Mouse (Mus musculus): ENCODE measurements around the gene Rgs7. TPM values are rescaled to one million over a fixed set of nuclear protein-coding genes. Genes with fewer than 3 reads are reported as not detected.

The Rgs7 gene
- total RNA-seq, 2 experiments from 2014 or later: 0.31 to 0.45 TPM

DNA sequence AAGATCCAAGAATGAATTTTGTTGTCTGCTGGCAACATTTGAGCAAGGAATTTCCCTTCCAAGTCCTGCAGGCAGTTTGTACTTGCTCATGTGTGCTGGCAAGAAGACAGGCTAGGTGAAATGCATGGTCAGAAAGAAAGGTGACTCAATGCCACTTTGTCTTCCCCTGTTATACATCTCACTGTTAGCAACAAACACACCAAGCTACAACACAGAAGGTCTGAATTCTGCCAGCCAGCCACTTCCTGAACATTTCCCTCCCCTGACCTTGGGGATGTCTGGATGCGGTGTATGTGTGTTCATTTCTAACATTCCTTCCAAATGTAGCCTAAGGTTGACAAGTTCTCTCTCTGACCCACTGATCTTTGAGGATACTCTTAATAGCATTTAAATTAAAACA, 191.4 kb downstream of the Rgs7 start:
- DNase-seq: no peak

GRCm38 (mm10) chr1:175300404-175300803, 191.9 kb downstream of the Rgs7 start:
- no peak for DNase-seq

DNA sequence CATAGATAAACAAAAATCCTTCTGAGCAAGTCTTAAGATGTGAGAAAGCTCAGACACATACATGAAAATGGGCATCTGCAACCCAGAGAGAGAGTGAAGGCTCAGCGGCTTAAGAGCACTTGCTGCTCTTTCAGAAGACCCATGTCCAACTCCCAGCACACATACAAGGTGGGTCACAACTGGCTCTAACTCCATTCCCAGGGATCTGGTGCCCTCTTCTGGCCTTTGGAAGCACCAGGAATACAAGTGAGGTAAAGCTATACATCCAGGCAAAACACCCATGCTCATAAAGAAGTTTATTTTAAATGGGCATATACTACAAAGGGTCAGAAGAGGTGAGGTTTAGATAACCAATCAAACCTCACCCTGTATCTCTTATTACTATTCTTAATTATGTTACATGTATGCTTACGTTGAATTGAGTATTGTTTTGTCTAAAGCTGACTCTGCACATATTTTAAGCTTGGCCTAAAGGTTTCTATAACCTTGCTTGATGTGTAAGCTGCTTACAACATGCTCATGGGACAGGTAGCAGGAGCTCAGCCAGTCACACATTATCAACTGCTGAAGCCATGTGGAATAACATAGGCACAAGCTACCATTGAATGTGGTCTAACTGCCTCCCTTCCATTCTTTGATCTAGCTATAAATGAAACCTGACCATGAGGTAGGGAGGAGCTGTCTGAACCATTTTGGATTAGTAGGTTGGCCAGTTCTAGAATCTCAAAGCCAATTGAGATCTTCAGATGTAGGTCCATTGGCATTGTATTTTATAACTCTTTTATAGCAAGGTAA, 192.5 kb downstream of the Rgs7 start:
- DNase-seq: no peak

- DNase-seq: no peak
Measured at GRCm38 (mm10) chr1:175296906-175297305, 195.4 kb downstream of the Rgs7 start.

GRCm38 (mm10) chr1:175290072-175290471, 202.2 kb downstream of the Rgs7 start:
- DNase-seq: no peak

DNA sequence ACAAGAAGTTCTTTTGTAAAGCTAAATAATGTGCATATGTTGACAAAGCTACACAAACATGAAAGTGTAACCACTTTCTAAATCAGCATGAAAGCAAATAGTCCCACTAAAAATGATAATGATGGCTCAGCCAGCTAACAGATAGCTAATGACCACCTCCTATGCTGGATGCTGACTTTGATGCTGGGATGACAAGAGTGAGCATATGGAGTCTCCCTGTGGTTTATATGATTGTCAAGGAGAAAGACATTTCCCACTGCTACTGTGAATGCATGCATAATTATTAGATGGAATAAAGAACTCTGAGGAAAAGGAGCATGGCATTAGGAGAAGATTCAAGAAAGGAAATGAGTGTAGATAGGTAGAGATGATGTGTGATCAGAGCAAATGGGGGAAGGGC, 230.0 kb downstream of the Rgs7 start:
- no peak for DNase-seq

- no peak for DNase-seq
Measured at GRCm38 (mm10) chr1:175259374-175259773, 232.9 kb downstream of the Rgs7 start.

GRCm38 (mm10) chr1:175255224-175255623, 237.1 kb downstream of the Rgs7 start:
- DNase-seq: no peak

DNA sequence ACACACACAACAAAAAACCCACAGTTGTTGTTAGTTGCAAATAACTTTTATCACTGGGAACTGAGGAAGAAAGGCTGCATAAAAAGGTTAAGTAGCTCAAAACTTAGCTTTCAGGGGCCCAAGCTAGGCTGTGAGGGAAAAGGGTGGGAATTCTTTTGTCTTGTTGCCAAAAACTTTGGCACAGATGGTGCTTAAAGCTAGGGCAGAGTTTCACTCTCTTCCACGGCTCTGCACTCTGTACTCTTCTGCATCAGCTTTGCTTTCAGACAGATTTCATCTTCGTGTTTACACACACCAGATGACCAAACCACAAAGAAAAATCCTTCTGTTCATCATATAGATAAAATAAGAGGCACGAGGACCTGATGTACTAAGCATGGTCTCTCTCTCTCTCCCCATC, 237.6 kb downstream of the Rgs7 start:
- no peak for DNase-seq

- DNase-seq: no peak
Measured at GRCm38 (mm10) chr1:175242135-175242534, 250.2 kb downstream of the Rgs7 start.

DNA sequence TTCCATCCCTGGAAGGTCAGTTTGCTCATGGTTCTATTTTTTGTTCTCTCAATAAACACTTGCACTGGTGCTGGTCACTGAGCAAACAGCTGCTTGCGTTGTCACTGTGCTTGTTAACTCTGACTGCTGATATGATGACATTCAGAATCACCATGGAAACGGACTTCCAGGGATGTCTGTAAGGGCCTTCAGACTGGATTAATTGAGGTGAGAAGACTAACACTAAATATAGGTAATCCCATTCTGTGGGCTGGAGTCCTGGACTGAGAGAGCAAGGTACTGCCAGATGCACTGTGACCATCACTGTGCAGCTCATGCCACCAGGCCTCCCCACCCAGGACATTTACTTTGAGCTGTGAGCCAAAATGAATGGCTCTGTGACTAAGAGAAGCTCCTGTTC, 252.2 kb downstream of the Rgs7 start:
- no peak for DNase-seq

- no peak for DNase-seq
Measured at GRCm38 (mm10) chr1:175221593-175222500, 270.5 kb downstream of the Rgs7 start.

DNA sequence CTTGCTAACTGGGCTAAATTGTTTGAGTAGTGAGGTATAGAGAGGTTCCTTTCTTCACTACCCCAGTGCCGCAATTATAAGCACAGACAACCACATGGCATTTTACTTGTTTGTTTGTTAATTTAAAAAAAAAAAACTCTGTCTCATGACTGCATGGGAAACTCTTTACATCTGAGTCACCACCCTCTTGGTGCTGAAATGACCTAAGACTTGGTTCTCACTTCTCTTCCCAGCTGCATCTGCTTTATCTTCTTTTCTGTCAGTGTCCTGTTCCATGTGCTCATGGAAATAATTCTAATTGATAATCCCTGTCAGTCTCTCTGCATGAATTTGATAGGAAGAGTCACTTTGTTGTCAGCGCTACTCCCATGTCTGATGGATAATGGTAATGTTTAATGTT, 272.7 kb downstream of the Rgs7 start:
- no peak for DNase-seq

DNA sequence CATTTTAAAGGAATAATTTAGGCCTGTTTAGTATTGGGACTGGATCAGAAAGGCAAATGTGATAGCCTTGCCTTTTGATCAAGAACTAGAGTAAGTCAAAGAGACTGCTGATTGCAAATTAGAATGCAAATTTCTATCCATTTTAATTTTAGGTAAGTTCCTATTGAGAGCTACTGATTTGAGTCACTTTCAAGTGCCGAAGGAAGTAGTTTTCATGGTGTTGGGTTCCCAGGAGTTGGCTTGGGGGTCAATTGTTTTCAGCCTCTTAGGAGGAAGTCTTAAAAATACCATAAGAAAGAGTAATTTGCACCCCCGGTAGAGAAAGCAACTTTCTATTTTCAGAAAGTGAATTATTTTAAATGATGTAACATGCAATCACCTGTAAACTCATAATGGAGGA, 285.3 kb downstream of the Rgs7 start:
- no peak for DNase-seq

DNA sequence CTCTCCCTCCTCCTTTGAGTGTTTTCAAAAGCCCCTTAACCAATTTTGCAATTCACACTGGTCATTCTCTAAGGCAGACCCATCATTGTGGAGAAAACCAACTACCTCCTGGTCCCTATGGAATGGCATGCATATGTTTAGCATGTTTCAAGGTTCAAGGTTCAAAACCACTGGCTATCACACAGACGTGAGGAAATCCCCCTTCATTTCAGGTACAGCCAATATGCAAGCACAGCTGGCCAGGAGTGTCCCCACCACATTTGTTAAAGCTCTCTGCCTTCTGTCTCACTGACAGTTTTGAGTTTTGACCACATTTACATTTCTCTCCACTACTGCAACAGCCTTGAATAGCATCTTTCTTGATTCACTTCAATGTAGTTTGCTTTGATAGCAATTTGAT, 286.7 kb downstream of the Rgs7 start:
- DNase-seq: no peak

DNA sequence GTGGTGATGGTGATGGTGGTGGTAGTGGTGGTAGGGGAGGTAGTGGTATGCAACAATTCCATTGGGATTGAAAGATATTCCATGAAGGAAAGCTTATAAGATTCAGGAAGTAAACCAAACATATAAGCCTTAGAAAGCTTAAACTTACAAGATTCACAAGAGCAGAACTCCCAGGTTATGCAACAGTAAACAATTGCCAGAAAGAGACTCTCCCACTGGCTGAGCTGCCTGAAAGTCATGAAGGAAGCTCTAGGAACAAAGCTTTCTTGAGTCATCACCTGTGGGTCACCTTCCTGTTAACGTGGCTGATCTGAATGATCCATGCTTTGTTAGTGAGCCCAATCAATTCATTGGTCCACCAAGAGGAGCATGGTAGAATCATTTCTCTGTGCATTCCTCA, 288.8 kb downstream of the Rgs7 start:
- no peak for DNase-seq

DNA sequence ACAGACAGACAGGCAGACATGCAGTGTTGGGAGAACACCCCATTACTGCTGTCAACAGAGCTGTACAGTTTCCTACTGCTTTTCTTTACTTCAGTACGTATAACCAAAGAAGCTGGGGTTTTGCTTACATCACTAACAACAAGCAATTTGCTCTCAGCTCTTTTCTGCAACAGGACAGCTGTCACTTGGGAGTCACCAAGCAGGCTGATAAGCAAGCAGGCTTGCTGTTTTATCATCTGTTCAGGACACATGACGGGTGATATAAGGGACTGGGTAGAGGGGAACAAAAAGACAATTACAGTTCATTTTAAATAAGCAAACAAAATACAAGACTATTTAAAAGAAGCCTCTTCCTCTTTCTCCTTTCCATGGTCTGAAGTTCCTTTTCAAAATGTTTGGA, 289.4 kb downstream of the Rgs7 start:
- no peak for DNase-seq

DNA sequence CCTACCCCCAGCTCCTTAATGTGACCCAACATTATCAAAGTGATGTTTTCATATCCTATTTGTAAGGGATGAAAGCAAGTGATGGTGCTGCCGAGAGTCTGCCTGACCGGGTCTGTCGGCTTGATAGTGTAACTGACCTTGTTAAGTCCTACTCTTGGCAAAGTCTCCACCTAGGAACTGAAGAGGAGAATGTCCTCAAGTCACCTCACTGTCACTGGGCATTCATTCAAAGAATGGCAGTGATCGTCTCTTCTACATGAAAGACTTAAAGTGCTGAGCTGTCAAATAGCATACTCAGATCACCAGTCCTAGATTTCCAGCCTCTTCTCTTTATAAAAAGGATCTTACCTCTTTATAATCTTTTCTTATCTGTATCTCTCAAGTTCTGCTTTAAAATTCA, 293.4 kb downstream of the Rgs7 start:
- no peak for DNase-seq

- no peak for DNase-seq
Measured at GRCm38 (mm10) chr1:175195806-175196205, 296.5 kb downstream of the Rgs7 start.

- DNase-seq: no peak
Measured at GRCm38 (mm10) chr1:175188186-175188585, 304.1 kb downstream of the Rgs7 start.

DNA sequence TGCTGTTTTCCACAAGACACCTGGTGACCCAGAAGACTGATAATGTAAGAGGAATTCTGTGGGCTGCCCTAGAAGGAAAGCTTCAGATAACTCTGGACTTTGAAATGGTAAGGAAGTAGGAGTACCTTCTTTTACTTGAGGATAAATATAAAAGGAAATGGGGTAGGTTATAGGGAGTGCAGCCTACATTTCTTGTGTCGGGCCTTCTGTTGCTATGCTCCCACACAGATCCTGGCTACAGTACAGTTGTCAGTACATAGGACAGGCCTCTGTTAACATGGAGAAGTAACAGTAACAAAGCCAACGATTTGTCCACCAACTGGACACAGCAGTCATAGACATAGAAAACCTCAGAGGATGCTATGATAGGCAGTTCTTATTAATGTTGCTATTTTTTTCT, 307.1 kb downstream of the Rgs7 start:
- no peak for DNase-seq

- DNase-seq: no peak
Measured at GRCm38 (mm10) chr1:175184736-175185135, 307.6 kb downstream of the Rgs7 start.

DNA sequence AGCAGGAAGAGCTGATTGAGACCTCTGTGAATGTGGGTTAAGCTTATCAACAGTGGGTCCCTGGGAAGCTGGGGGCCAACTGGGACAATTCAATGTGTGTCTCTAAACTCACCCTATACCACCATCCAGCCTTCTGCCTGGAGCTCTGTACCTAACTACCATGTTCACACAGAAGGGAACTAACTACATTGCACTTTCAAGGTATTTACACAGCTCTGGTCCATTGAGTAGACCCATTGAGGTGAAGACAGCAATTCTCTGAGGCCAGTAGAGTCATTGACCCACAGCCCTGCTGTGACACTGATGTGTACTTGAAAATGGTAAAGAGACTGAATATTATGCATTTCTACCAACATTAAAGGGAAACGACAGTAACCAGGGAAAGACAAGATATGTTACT, 313.6 kb downstream of the Rgs7 start:
- DNase-seq: no peak
